Mouse (Mus musculus) liver, embryonic 16.5 days (tissue): ENCODE results near the gene Gm49450. TPM values are rescaled to one million over a fixed set of nuclear protein-coding genes. Genes with fewer than 3 reads are reported as not detected.

Experiments
- ATAC-seq: fragments of 200-750 bp; cut with Nextera tagmentation; 2 replicates; pipeline ENCODE4 v1.8.0; 2017; ENCODE audit warnings: low read depth, mild to moderate bottlenecking, moderate number of reproducible peaks, moderate library complexity
- H3K27ac ChIP-seq: fragments of 300-500 bp; sonication (generic); 2 replicates; pipeline ENCODE4 v1.5.1; 2014; ENCODE audit warnings: mild to moderate bottlenecking, low read length
- H3K27me3 ChIP-seq: fragments of 300-500 bp; sonication (generic); 2 replicates; pipeline ENCODE4 v1.6.1; 2014; ENCODE audit warnings: low read depth, low read length, mixed read lengths; ENCODE audit not compliant: control insufficient read depth, insufficient read depth
- H3K36me3 ChIP-seq: fragments of 300-500 bp; sonication (generic); 2 replicates; pipeline ENCODE4 v1.6.1; 2014; ENCODE audit warnings: mild to moderate bottlenecking; ENCODE audit not compliant: control insufficient read depth, insufficient read depth
- H3K4me1 ChIP-seq: fragments of 300-500 bp; sonication (generic); 2 replicates; pipeline ENCODE4 v1.6.1; 2014; ENCODE audit warnings: low read depth, low read length, mixed read lengths; ENCODE audit not compliant: control insufficient read depth
- H3K4me2 ChIP-seq: fragments of 300-500 bp; sonication (generic); 2 replicates; pipeline ENCODE4 v1.6.1; 2014; ENCODE audit warnings: low read depth, low read length, mixed read lengths
- H3K4me3 ChIP-seq: fragments of 300-500 bp; sonication (generic); 2 replicates; pipeline ENCODE4 v1.5.1; 2014; ENCODE audit warnings: low read depth, mild to moderate bottlenecking, low read length
- H3K9ac ChIP-seq: fragments of 300-500 bp; sonication (generic); 2 replicates; pipeline ENCODE4 v1.6.1; 2014; ENCODE audit warnings: low read depth, low read length
- H3K9me3 ChIP-seq: fragments of 300-500 bp; sonication (generic); replicated peaks from 2 replicates; pipeline ENCODE4 v1.6.1; 2016; ENCODE audit warnings: low read length; ENCODE audit not compliant: control insufficient read depth
- WGBS: fragments of 180-500 bp; shearing (Covaris S2); extraction: QIAGEN DNeasy Blood & Tissue Kit; methylation state at CpG from one replicate; pipeline ENCODE4 v1.1.7; 2014; ENCODE audit not compliant: insufficient replicate concordance; 5-methylcytosine and 5-hydroxymethylcytosine counted together
- polyA plus RNA-seq: library from polyadenylated mRNA; unstranded; fragments of >200 nt; fragmentation: Nextera tagmentation; extraction: Ambion mirVana; gene quantifications from 2 replicates; pipeline ENCODE4 v1.2.1, GENCODE M21; 2015

The Gm49450 gene
- polyA plus RNA-seq, 1 experiment from 2014 or later = not detected

GRCm38 (mm10) chr15:98985982-98986715 lies 32.8 kb upstream of the Gm49450 start:
- no peaks in the 10 kb centered on the region for H3K36me3 ChIP-seq
- no peaks in the 10 kb centered on the region for H3K27me3 ChIP-seq
- 44% methylated on average over 12 of the region's 12 CpGs for WGBS
- ATAC-seq = no peak
- H3K4me2 ChIP-seq = peak overlapping the region; percentile 79
- H3K4me3 ChIP-seq = peak overlapping the region; percentile 67
- peak overlapping the region; percentile 87 for H3K27ac ChIP-seq
- H3K4me1 ChIP-seq = peaks cover 9% of the 10 kb centered on the region
- peak overlapping the region; percentile 73 for H3K9ac ChIP-seq
- no peaks in the 10 kb centered on the region for H3K9me3 ChIP-seq

GRCm38 (mm10) chr15:98985240-98985981 lies 32.1 kb upstream of the Gm49450 start:
- H3K4me2 ChIP-seq = peak overlapping the region; percentile 79
- H3K9me3 ChIP-seq = no peaks in the 10 kb centered on the region
- H3K27me3 ChIP-seq = no peaks in the 10 kb centered on the region
- under 1% methylated on average over 29 of the region's 29 CpGs for WGBS
- H3K4me1 ChIP-seq = peaks cover 9% of the 10 kb centered on the region
- peak overlapping the region; percentile 67 for H3K4me3 ChIP-seq
- no peaks in the 10 kb centered on the region for H3K36me3 ChIP-seq
- peak overlapping the region; percentile 87 for H3K27ac ChIP-seq
- ATAC-seq = peak; percentile 82
- peak overlapping the region; percentile 73 for H3K9ac ChIP-seq

- 39% methylated on average over 6 of the region's 6 CpGs for WGBS
- Histone ChIP-seq H3K9ac (peak overlapping the region; percentile 73; the same call in 1 of the 2 replicates), H3K4me3 (peak overlapping the region; percentile 67), H3K27me3 (no peaks in the 10 kb centered on the region), H3K36me3 (no peaks in the 10 kb centered on the region), H3K27ac (peak overlapping the region; percentile 87; the same call in 1 of the 2 replicates), H3K4me2 (peak overlapping the region; percentile 79), H3K4me1 (peaks cover 9% of the 10 kb centered on the region), H3K9me3 (no peaks in the 10 kb centered on the region)
- ATAC-seq = no peak
Measured at GRCm38 (mm10) chr15:98984681-98985080, 31.3 kb upstream of the Gm49450 start.

DNA sequence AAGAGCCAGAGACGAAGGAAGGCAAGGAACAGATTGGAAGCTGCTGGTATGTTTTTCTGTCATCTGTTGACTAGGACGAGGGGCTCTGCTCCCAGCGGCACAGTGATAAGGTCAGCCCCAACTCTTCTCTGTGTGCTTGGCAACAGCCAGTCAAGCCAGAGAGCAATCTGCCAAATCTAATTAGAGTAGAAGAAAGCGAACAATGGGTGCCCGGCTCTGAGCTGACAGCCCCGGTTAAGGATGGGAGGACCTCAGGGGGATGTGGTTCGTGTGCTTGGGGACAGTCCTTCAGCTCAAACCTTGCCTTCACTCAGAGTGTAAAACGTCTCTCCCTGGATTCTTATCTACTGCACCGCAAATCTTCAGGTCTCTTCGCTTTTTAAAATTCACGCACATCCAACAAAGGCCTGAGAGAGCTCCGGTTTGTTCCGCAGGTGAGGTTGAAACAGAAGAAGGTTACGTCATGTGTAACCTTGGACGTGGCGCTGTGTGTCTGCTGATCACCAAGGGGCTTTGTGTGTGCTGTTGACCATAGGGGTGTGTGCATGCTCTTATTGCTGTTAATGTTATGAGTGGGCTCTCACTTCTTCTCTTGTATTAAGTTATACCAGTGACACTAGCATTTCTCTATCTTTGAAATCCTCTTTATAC lies 30.2 kb upstream of the Gm49450 start:
- Histone ChIP-seq H3K4me2 (no peak overlapping the region), H3K9ac (no peak overlapping the region), H3K4me3 (no peak overlapping the region), H3K27ac (no peak overlapping the region), H3K9me3 (no peaks in the 10 kb centered on the region), H3K27me3 (no peaks in the 10 kb centered on the region), H3K36me3 (no peaks in the 10 kb centered on the region), H3K4me1 (peaks cover 9% of the 10 kb centered on the region)
- 53% methylated on average over 16 of the region's 16 CpGs for WGBS
- no peak for ATAC-seq

- Histone ChIP-seq H3K4me2 (no peak overlapping the region), H3K9ac (no peak overlapping the region), H3K27me3 (no peaks in the 10 kb centered on the region), H3K4me1 (peaks cover 9% of the 10 kb centered on the region), H3K9me3 (no peaks in the 10 kb centered on the region), H3K4me3 (no peak overlapping the region), H3K36me3 (no peaks in the 10 kb centered on the region), H3K27ac (no peak overlapping the region)
- ATAC-seq = no peak
- 74% methylated on average over 6 of the region's 6 CpGs for WGBS
Measured at GRCm38 (mm10) chr15:98982100-98982499, 28.7 kb upstream of the Gm49450 start.

- 63% methylated on average over 7 of the region's 7 CpGs for WGBS
- H3K9me3 ChIP-seq = no peaks in the 10 kb centered on the region
- peaks cover 5% of the 10 kb centered on the region for H3K4me1 ChIP-seq
- no peak overlapping the region for H3K4me2 ChIP-seq
- no peaks in the 10 kb centered on the region for H3K27me3 ChIP-seq
- no peaks in the 10 kb centered on the region for H3K36me3 ChIP-seq
- no peak overlapping the region for H3K9ac ChIP-seq
- no peak for ATAC-seq
- H3K27ac ChIP-seq = no peak overlapping the region
- no peak overlapping the region for H3K4me3 ChIP-seq
Measured at GRCm38 (mm10) chr15:98980012-98980614, 26.8 kb upstream of the Gm49450 start.

DNA sequence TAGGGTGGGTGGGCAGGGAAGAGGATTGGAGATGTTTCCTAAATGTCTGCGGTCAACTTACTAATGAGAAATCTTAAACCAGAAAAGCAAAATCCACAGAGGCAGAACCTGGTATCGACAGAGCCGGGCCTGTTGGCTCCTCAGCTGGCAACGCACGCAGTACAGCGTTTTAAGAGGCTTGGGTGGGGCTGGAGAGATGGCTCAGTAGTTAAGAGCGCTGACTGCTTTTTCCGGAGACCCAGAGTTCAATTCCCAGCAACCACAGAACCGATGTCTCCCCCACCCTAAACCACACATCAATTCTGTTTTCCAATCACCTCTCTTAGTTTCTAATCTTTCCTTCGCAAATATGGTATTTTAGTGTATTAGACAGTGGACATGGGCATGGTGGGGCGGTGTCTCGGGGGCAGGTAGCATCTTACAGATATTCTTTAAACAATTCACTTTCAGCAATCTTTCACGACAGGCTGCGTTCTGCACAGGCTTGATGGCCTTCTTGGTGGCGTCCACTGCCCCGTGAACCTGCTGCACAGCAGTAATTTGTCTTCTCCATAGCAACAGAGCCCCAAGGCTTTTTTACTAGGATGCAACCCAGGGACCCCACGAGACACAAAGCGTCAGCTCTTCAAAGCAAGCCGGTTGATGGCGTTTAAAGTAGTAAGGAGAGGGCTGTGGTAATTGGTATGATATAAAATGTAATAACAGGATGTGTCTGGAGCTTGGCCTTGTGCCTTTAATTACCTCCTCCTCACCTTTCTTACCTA lies 25.2 kb upstream of the Gm49450 start:
- Histone ChIP-seq H3K4me1 (no peaks in the 10 kb centered on the region), H3K27ac (no peak overlapping the region), H3K27me3 (no peaks in the 10 kb centered on the region), H3K4me2 (no peak overlapping the region), H3K9ac (no peak overlapping the region), H3K36me3 (no peaks in the 10 kb centered on the region), H3K9me3 (no peaks in the 10 kb centered on the region), H3K4me3 (no peak overlapping the region)
- WGBS = 62% methylated on average over 20 of the region's 20 CpGs
- no peak for ATAC-seq

- Histone ChIP-seq H3K36me3 (no peaks in the 10 kb centered on the region), H3K27me3 (no peaks in the 10 kb centered on the region), H3K27ac (no peak overlapping the region), H3K4me2 (no peak overlapping the region), H3K4me3 (no peak overlapping the region), H3K4me1 (no peaks in the 10 kb centered on the region), H3K9me3 (no peaks in the 10 kb centered on the region), H3K9ac (no peak overlapping the region)
- WGBS = 71% methylated on average over 14 of the region's 14 CpGs
- no peak for ATAC-seq
Measured at GRCm38 (mm10) chr15:98977759-98978408, 24.5 kb upstream of the Gm49450 start.
